Mouse (Mus musculus) urinary bladder, adult 2 months (tissue): ENCODE results near the gene Rnf214. TPM values are rescaled to one million over a fixed set of nuclear protein-coding genes. Genes with fewer than 3 reads are reported as not detected.

ENCODE experiments used
- DNase-seq: peaks from one replicate; pipeline ENCODE4 v3.0.0; 2022; ENCODE audit warnings: low spot score
- polyA plus RNA-seq: library from polyadenylated mRNA; depleted of rRNA; stranded (reverse); fragments of >200 nt; gene quantifications from 2 replicates; pipeline ENCODE4 v1.2.3, GENCODE M21; 2012

Rnf214 gene
- polyA plus RNA-seq, 1 experiment: 15.2 TPM

GRCm38 (mm10) chr9:45935628-45936210 lies 29.0 kb upstream of the Rnf214 start, which contains the start of gene Tagln:
Tagln (minus strand) TSS chr9:45936058.
- DNase-seq: peak; percentile 67

DNA sequence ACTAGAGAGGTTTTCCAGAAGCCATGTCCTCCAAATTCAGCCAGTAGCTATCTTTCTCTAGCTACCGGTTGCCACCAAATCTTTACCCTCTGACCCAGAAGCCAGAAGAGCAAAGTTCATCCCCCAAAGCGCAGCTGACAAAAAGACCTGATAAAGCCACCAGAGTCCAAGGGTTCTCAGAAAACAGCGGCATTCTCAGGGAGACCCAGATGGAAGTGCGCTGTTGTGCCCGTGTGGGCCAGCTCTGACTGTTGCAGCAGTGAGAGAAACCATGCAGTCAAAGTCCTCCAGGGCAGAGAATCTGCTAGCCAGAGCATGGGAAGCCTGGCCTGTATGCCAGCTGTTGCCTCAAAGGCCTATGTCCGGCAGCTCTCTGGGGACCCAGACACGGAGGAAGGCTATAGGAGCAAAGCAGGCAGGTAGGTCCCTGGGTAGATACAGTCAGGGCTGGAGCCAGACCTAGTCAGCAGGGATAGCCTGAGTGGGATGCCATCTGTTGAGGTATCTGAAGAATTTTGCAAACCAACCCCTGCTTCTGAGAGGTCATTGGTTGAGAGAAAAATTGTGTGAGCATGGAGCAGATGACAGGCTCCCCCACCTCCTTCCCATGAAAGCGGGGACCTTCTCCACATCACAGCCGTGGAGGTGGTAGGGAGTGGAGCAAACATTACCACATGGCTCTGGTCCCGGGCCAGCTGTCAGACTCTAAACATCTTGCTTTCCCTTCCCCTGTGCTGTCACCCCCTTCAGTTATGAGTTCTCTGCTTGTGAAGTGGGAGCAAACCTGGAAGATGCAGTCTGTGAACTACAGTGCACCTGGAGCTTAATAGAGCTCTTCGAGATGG lies 26.1 kb upstream of the Rnf214 start:
- DNase-seq: peak; percentile 20

DNA sequence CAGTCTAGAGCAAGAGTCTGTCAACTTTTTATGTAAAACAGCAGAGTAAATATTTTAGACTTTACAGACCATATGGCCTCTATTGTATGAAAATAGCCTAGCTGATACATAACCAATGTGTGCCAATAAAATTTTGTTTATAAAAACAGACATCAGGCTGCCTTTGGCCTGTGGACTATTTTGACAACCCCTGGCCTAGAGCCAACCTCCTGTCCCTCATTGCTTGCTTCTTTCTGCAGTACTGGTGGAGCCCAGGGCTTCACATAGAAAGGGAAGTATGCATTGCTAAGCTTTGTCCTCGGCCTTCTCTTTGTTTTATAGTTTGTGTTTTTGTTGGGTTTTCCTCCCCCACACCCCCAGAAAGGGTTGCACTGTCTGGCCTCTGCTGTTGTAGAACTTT lies 25.2 kb upstream of the Rnf214 start:
- DNase-seq: no peak

DNA sequence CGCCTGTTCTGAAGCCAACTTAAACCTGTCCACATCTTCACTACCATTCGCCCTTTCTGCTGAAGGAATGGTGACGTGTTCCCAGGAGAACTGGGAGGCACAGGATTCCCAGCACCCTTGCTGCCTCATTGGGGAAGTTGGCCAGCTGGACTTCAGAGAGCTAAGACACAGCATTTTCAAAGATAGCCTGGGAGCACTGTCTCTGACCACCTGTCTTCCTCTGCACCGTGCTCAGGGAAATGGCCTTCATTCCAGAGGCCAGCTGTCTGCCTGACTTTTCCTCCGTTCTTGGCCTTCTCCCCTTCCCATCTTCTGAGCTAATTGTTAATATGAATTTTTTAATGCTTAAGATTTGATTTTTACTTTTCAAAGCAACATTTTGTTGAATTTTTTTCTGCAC lies 22.6 kb upstream of the Rnf214 start:
- peak; percentile 19 for DNase-seq

- DNase-seq: peak; percentile 23
Measured at GRCm38 (mm10) chr9:45919895-45920294, 13.2 kb upstream of the Rnf214 start.

GRCm38 (mm10) chr9:45917041-45917934 lies 10.6 kb upstream of the Rnf214 start:
- peak; percentile 37 for DNase-seq

- peak; percentile 1 for DNase-seq
Measured at GRCm38 (mm10) chr9:45915659-45916058, 8.9 kb upstream of the Rnf214 start.

DNA sequence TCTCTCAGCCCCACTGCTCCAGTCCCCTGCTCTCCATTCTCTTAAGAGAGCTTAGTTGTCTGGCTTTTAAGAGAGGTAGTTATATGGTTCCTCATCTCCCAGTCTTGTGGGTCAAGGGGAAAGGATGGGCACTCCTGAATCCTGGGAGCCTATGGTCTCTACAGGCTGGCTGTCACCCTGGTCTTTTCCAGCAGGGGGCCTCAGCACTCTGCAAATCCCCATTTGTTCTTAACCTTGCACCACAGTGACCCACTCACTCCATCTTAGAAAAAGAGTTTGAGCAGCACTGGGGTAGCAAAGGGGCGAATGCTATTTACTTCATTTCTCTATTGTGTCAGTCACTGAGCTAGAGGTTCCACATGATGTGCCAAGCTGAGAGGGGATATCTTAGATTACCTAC lies 5.0 kb upstream of the Rnf214 start:
- no peak for DNase-seq

DNA sequence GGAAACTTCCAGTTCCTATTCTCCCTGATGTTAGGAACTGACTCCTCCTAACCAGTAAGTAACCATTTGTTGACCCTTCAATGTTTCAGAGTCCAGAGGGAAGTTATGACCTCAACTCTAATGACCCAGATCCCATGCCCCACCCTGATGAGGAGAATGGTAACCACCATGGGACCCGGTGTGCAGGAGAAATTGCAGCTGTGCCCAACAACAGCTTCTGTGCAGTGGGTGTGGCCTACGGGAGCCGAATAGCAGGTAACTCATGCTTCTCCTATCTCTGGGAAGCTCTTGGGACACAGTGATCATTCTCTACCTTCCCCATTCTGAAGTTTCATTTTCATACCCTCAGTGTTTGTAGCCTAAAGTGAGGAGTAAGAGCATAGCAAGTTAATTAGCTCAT lies 4.3 kb upstream of the Rnf214 start:
- DNase-seq: no peak

- no peak for DNase-seq
Measured at GRCm38 (mm10) chr9:45907078-45907428, 342 bp upstream of the Rnf214 start.

DNA sequence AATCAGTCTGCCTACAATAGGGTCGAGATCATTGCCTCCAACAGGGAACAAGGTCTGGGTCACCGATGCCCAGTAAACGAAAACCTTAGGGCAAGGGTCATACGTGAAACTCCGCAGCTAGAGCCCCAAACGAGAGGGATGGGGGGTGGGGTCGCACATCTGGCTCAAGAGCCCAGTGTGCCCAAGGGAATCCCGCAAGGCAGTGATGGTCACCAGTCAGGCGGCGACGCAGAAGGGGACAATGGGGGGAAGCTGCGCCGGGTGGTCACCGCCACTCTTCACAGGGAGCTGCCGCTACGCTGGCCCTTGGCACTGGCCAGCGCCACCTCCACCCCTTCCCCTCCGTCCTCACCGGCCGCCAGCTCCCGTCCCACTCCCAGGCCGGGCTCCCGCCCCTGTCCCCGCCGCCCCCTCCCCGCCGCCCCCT lies 887 bp downstream of the Rnf214 start:
- DNase-seq: peak; percentile 38

- DNase-seq: no peak
Measured at GRCm38 (mm10) chr9:45905196-45905595, 1.5 kb downstream of the Rnf214 start.

GRCm38 (mm10) chr9:45893681-45894080 lies 13.0 kb downstream of the Rnf214 start:
- no peak for DNase-seq

- DNase-seq: no peak
Measured at GRCm38 (mm10) chr9:45877928-45878327, 28.8 kb downstream of the Rnf214 start.

- DNase-seq: no peak
Measured at GRCm38 (mm10) chr9:45870265-45870664, 36.4 kb downstream of the Rnf214 start.

DNA sequence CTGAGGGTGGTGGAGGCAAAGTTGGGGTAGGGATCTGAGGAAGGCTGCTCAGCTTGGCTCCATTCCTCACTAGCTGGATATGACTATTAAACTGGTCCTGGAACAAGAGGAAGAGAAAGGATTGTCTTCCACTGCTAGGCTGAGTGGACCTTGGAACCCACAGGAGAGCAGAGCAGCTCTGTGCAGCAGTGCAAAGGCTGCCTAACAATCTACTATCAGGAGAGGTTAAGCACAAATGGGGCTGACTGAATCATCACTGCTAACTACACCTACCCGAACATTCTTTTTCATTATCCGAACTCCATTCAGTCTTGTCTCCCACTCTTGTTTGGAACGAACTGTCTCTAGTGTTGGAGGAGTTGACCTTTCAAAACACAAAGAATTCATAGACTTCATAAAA lies 37.5 kb downstream of the Rnf214 start:
- DNase-seq: no peak

GRCm38 (mm10) chr9:45861813-45862212 lies 44.9 kb downstream of the Rnf214 start:
- no peak for DNase-seq

DNA sequence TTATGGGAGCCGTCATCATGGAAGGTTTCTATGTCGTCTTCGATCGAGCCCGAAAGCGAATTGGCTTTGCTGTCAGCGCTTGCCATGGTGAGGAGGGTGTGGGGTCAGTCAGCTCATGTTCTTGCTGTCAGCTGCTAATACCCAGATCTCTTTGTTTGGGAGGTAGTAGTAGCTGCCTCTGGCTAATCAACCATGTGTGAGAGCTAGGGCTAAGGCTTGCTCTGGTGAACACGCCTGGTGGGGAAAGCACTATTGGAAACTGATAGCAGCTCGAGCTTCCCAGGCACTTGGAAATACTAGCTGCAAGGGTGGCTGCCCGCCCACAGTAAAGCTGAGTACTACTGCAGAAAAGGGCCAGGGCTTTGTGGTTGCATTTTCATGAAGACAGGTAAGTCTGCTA lies 47.3 kb downstream of the Rnf214 start:
- no peak for DNase-seq

- no peak for DNase-seq
Measured at GRCm38 (mm10) chr9:45854136-45854535, 52.6 kb downstream of the Rnf214 start.

- DNase-seq: no peak
Measured at GRCm38 (mm10) chr9:45853695-45854094, 53.0 kb downstream of the Rnf214 start.

GRCm38 (mm10) chr9:45851776-45852175 lies 54.9 kb downstream of the Rnf214 start:
- DNase-seq: no peak

DNA sequence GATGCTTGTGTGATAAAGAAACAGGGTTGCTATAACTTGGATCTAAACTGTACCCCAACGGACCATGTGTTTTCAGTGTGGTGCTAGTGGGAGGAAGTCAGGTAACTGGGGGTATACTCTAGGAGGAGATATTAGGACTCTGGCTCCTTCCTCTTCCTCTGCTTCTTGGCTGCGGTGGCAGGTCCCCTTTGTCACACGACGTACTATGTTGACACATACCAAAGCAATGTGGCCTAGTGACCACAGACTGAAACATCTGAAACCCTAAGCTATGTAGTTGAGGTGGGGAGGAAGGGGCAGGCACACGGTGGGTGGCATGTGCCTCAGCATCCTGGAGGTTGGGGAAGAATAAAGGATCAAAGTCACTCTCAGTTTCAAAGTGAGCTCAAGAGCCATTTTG lies 55.4 kb downstream of the Rnf214 start:
- no peak for DNase-seq
